Mouse (Mus musculus) lung, postnatal 4 days (tissue): ENCODE measurements around the gene Gm21953.
"Not testable (repeated sequence)": the region's sequence is repeated elsewhere in the genome, so short reads cannot be mapped to it uniquely, and the experiment has no call there.

ENCODE experiments used
- DNase-seq, 2 experiments: peaks; one replicate each; pipeline ENCODE4 v3.0.0; 2021

The Gm21953 gene

DNA sequence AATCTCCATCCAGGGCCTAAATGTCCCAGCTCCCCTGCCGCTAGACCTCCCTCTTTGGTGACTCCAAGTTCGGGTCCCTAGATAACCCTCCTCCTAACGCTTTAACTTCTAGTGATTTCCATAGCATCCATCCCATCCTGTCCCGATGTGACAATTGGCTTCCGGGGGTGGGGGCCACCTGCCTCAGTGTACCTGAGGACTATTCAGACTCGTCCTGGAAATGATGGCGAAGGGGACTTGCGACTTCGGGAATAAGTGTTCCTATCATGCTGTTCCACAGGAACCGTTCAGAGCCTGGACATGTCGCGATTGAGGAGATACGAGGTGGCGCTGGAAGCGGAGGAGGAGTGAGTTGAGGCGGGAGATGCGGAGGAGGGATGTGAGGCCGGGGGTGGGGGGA lies at the start of gene Gm21953:
Gene Gm21953 (plus strand): TSS at position 301 of the 400 bp plus-strand sequence.
- not testable (repeated sequence) for DNase-seq

DNA sequence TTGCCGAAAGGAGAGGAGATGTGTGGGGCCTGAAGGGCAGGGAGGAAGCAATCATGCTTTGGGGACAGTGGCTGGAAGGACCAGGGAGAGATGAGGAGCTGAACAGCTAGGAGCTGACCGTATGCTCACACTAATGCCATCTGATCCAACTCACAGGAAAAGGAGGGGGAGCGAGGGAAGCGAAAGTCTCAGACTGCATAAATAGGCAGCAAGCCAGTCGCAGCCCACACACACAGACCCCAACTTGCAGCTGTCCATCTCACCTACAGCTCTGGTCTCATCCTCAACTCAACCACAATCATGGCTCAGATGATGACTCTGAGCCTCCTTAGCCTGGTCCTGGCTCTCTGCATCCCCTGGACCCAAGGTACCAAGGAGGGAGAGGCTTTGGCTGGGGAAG lies 38.6 kb upstream of the Gm21953 start, which contains the start of gene Ccl21b:
Gene Ccl21b (plus strand): TSS at position 301 of the 400 bp plus-strand sequence.
- DNase-seq: not testable (repeated sequence)

DNA sequence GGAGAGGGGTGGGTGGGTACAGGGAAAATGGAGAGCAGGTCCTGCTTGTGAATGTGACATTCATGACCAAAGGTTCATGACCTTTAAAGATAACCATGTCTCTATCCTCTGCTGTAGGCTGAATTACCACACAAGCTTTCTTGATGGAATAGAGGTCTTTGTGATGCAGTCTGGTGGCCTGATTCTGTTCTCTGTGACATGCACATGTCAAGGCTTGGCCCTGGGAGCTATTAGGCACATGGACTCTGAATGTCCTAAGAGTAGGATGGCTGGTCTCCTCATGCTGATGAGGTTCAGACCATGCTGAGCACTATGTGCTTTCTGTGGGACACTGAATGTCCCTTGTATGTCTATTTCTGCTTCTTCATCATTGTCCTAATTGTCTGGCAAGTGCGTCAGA lies 24.0 kb downstream of the Gm21953 start, which contains the start of gene Fam205a3:
Gene Fam205a3 (plus strand): TSS at position 301 of the 400 bp plus-strand sequence.
- not testable (repeated sequence) for DNase-seq
